Mouse (Mus musculus) left cerebral cortex, postnatal 25 days (tissue): Measurements from ENCODE around the gene Stat1. TPM values are rescaled to one million over a fixed set of nuclear protein-coding genes. Genes with fewer than 3 reads are reported as not detected.

Experiments
- DNase-seq, 2 experiments: peaks; one replicate each; pipeline ENCODE4 v3.0.0; 2022; ENCODE audit warnings: low spot score in 2 of 2, mixed read lengths in 1 of 2
- intact Hi-C: fragments of 180-260 bp; cut with DNase I; formaldehyde crosslinking; loops from one replicate; pipeline ENCODE4 v1.15.1; 2025
- total RNA-seq, 2 experiments: library from RNA; stranded (reverse); gene quantifications; 2 replicates each; pipeline ENCODE4 v1.2.3; 2021

Gene Stat1
- total RNA-seq, 2 experiments from 2014 or later: 16.2 to 17.4 TPM

GRCm38 (mm10) chr1:52154890-52155289 lies 35.6 kb downstream of the Stat1 start:
- DNase-seq: no peak
- intact Hi-C loops: no loop called here

- intact Hi-C loops: no loop called here
- DNase-seq: peak in 1 of 2 experiments; percentile 79
Measured at GRCm38 (mm10) chr1:52156351-52156750, 37.1 kb downstream of the Stat1 start.

GRCm38 (mm10) chr1:52158040-52158439 lies 38.8 kb downstream of the Stat1 start:
- intact Hi-C loops: no loop called here
- DNase-seq: no peak

GRCm38 (mm10) chr1:52158490-52159381 lies 39.5 kb downstream of the Stat1 start:
- intact Hi-C loops: no loop called here
- DNase-seq: peak; percentile 63 to 86

GRCm38 (mm10) chr1:52161151-52161550 lies 41.9 kb downstream of the Stat1 start:
- intact Hi-C loops: loop anchor here (5.0 kb wide), 1 partner anchor 121 kb away; no protein-coding TSS in a partner anchor
- DNase-seq: no peak

- no peak for DNase-seq
- intact Hi-C loops: loop anchor here (5.0 kb wide), 1 partner anchor 118 kb away; no protein-coding TSS in a partner anchor
Measured at GRCm38 (mm10) chr1:52163707-52164457, 44.6 kb downstream of the Stat1 start.

- DNase-seq: no peak
- intact Hi-C loops: no loop called here
Measured at GRCm38 (mm10) chr1:52166652-52167220, 47.5 kb downstream of the Stat1 start.

- intact Hi-C loops: no loop called here
- DNase-seq: no peak
Measured at GRCm38 (mm10) chr1:52170057-52170456, 50.8 kb downstream of the Stat1 start.

GRCm38 (mm10) chr1:52170747-52171146 lies 51.5 kb downstream of the Stat1 start:
- intact Hi-C loops: no loop called here
- DNase-seq: no peak

GRCm38 (mm10) chr1:52171271-52171670 lies 52.0 kb downstream of the Stat1 start:
- intact Hi-C loops: no loop called here
- DNase-seq: no peak

GRCm38 (mm10) chr1:52175321-52175720 lies 56.1 kb downstream of the Stat1 start:
- DNase-seq: no peak
- intact Hi-C loops: no loop called here

- no peak for DNase-seq
- intact Hi-C loops: no loop called here
Measured at GRCm38 (mm10) chr1:52175983-52176382, 56.7 kb downstream of the Stat1 start.

GRCm38 (mm10) chr1:52176999-52177398 lies 57.8 kb downstream of the Stat1 start:
- intact Hi-C loops: no loop called here

GRCm38 (mm10) chr1:52179939-52180568 lies 60.8 kb downstream of the Stat1 start:
- intact Hi-C loops: no loop called here
- DNase-seq: no peak

More at GRCm38 (mm10) chr1:52176999-52177398, 57.8 kb downstream of the Stat1 start:
- no peak for DNase-seq

- intact Hi-C loops: no loop called here
- DNase-seq: no peak
Measured at GRCm38 (mm10) chr1:52181994-52182393, 62.8 kb downstream of the Stat1 start.

- intact Hi-C loops: no loop called here
- DNase-seq: no peak
Measured at GRCm38 (mm10) chr1:52182992-52183391, 63.8 kb downstream of the Stat1 start.
